Mouse (Mus musculus): ENCODE results near the gene H2-K1. TPM values are rescaled to one million over a fixed set of nuclear protein-coding genes. Genes with fewer than 3 reads are reported as not detected.
"Not testable (repeated sequence)": the region's sequence is repeated elsewhere in the genome, so short reads cannot be mapped to it uniquely, and the experiment has no call there.

H2-K1 gene
- total RNA-seq, 1 experiment = 69.5 TPM

GRCm38 (mm10) chr17:33952879-33953278 is 47.3 kb downstream of the H2-K1 start:
- DNase-seq (ENCODE audit: low read depth, low spot score) = no peak
- H3K9me3 ChIP-seq (ENCODE audit: control insufficient read depth, insufficient read depth, low read depth, low read length) = no peaks in the 10 kb centered on the region
- peak overlapping the region; percentile 25; the same call in 1 of the 2 replicates for H3K27ac ChIP-seq (ENCODE audit: insufficient read depth, low read depth, low read length, poor library complexity, severe bottlenecking)
- peaks cover 44% of the 10 kb centered on the region for H3K36me3 ChIP-seq (ENCODE audit: control insufficient read depth, insufficient read depth, low read length, poor library complexity, severe bottlenecking)
- in situ Hi-C loops (cut with MboI; ENCODE audit: low sequenced_read_pairs in 2 of 2, unreplicated experiment in 2 of 2) = no loop called here
- H3K9ac ChIP-seq (ENCODE audit: insufficient read depth, low read depth, low read length, poor library complexity, severe bottlenecking) = peak overlapping the region; percentile 98; the same call in 1 of the 2 replicates
- TF ChIP-seq MAFK (IDR thresholded peaks at IDR 0.05; ENCODE audit: insufficient read depth, low read depth, low read length) = no peak
- TF ChIP-seq ZNF384 (IDR thresholded peaks at IDR 0.05; ENCODE audit: low read depth, low read length) = no peak
- TF ChIP-seq CHD2 (IDR thresholded peaks at IDR 0.05; ENCODE audit: low read depth, low read length) = no peak
- TF ChIP-seq HCFC1 (IDR thresholded peaks at IDR 0.05; ENCODE audit: borderline replicate concordance, insufficient read depth, low read length) = no peak
- no peak for TF ChIP-seq ZC3H11A (IDR thresholded peaks at IDR 0.05; ENCODE audit: borderline replicate concordance, low read depth, low read length)
- peaks cover 0 to 10% of the 10 kb centered on the region in 2 experiments; a peak in 1 of 4 replicates for H3K4me1 ChIP-seq (ENCODE audit: control insufficient read depth in 2 of 2, insufficient read depth in 2 of 2, low read length in 2 of 2, poor library complexity in 1 of 2)
- peak overlapping the region; percentile 90 to 96; a peak in 3 of 4 replicates for H3K4me3 ChIP-seq (ENCODE audit: insufficient read depth in 1 of 2, low read depth in 1 of 2, low read length in 2 of 2, poor library complexity in 1 of 2, severe bottlenecking in 1 of 2)

GRCm38 (mm10) chr17:33952015-33952414 is 48.1 kb downstream of the H2-K1 start:
- H3K9me3 ChIP-seq (ENCODE audit: control insufficient read depth, insufficient read depth, low read depth, low read length); DNase-seq (ENCODE audit: low read depth, low spot score); in situ Hi-C loops (cut with MboI; ENCODE audit: low sequenced_read_pairs in 2 of 2, unreplicated experiment in 2 of 2): not testable (repeated sequence)
- H3K4me1 ChIP-seq (ENCODE audit: control insufficient read depth in 2 of 2, insufficient read depth in 2 of 2, low read length in 2 of 2, poor library complexity in 1 of 2) = peaks cover 0 to 10% of the 10 kb centered on the region in 2 experiments; a peak in 1 of 4 replicates
- peaks cover 50% of the 10 kb centered on the region for H3K36me3 ChIP-seq (ENCODE audit: control insufficient read depth, insufficient read depth, low read length, poor library complexity, severe bottlenecking)
- H3K27ac ChIP-seq (ENCODE audit: insufficient read depth, low read depth, low read length, poor library complexity, severe bottlenecking) = peak overlapping the region; percentile 25; the same call in 1 of the 2 replicates
- H3K9ac ChIP-seq (ENCODE audit: insufficient read depth, low read depth, low read length, poor library complexity, severe bottlenecking) = peak overlapping the region; percentile 38; the same call in 1 of the 2 replicates
- peak overlapping the region; percentile 35 to 96 for H3K4me3 ChIP-seq (ENCODE audit: insufficient read depth in 1 of 2, low read depth in 1 of 2, low read length in 2 of 2, poor library complexity in 1 of 2, severe bottlenecking in 1 of 2)

GRCm38 (mm10) chr17:33951021-33951946 is 48.9 kb downstream of the H2-K1 start, which contains the start of gene B3galt4:
TSS of gene B3galt4 (minus strand) at chr17:33951488.
- in situ Hi-C loops (cut with MboI; ENCODE audit: low sequenced_read_pairs in 2 of 2, unreplicated experiment in 2 of 2) = no loop called here
- H3K4me1 ChIP-seq (ENCODE audit: control insufficient read depth in 2 of 2, insufficient read depth in 2 of 2, low read length in 2 of 2, poor library complexity in 1 of 2) = peaks cover 0 to 10% of the 10 kb centered on the region in 2 experiments; a peak in 1 of 4 replicates

GRCm38 (mm10) chr17:33950131-33950625 is 50.0 kb downstream of the H2-K1 start:
- Histone ChIP-seq H3K4me1 (ENCODE audit: control insufficient read depth in 2 of 2, insufficient read depth in 2 of 2, low read length in 2 of 2, poor library complexity in 1 of 2) (peaks cover 0 to 10% of the 10 kb centered on the region in 2 experiments; a peak in 1 of 4 replicates), H3K9me3 (ENCODE audit: control insufficient read depth, insufficient read depth, low read depth, low read length) (no peaks in the 10 kb centered on the region), H3K27ac (ENCODE audit: insufficient read depth, low read depth, low read length, poor library complexity, severe bottlenecking) (no peak overlapping the region), H3K9ac (ENCODE audit: insufficient read depth, low read depth, low read length, poor library complexity, severe bottlenecking) (peak overlapping the region; percentile 76; the same call in 1 of the 2 replicates), H3K4me3 (ENCODE audit: insufficient read depth in 1 of 2, low read depth in 1 of 2, low read length in 2 of 2, poor library complexity in 1 of 2, severe bottlenecking in 1 of 2) (peak overlapping the region in 1 of 2 experiments; percentile 63; a peak in 1 of 4 replicates), H3K36me3 (ENCODE audit: control insufficient read depth, insufficient read depth, low read length, poor library complexity, severe bottlenecking) (peaks cover 57% of the 10 kb centered on the region)
- in situ Hi-C loops (cut with MboI; ENCODE audit: low sequenced_read_pairs in 2 of 2, unreplicated experiment in 2 of 2) = no loop called here
- no peak for DNase-seq (ENCODE audit: low read depth, low spot score)
- TF ChIP-seq CHD2 (IDR thresholded peaks at IDR 0.05; ENCODE audit: low read depth, low read length) (no peak), ZC3H11A (IDR thresholded peaks at IDR 0.05; ENCODE audit: borderline replicate concordance, low read depth, low read length) (no peak), MAFK (IDR thresholded peaks at IDR 0.05; ENCODE audit: insufficient read depth, low read depth, low read length) (no peak)

More at GRCm38 (mm10) chr17:33951021-33951946, 48.9 kb downstream of the H2-K1 start, which contains the start of gene B3galt4:
- TF ChIP-seq CHD2 (IDR thresholded peaks at IDR 0.05; ENCODE audit: low read depth, low read length) (peak; percentile 16; the same call in 1 of the 2 replicates), HCFC1 (IDR thresholded peaks at IDR 0.05; ENCODE audit: borderline replicate concordance, insufficient read depth, low read length) (peak; percentile 56; the same call in 1 of the 2 replicates), ZC3H11A (IDR thresholded peaks at IDR 0.05; ENCODE audit: borderline replicate concordance, low read depth, low read length) (no peak)
- H3K9ac ChIP-seq (ENCODE audit: insufficient read depth, low read depth, low read length, poor library complexity, severe bottlenecking) = peak within 1 kb of the TSS; percentile 76
- peak; percentile 77 for DNase-seq (ENCODE audit: low read depth, low spot score)
- H3K36me3 ChIP-seq (ENCODE audit: control insufficient read depth, insufficient read depth, low read length, poor library complexity, severe bottlenecking) = peaks cover 55% of the 10 kb centered on the region
- peak within 1 kb of the TSS; percentile 35 to 96 for H3K4me3 ChIP-seq (ENCODE audit: insufficient read depth in 1 of 2, low read depth in 1 of 2, low read length in 2 of 2, poor library complexity in 1 of 2, severe bottlenecking in 1 of 2)
- H3K9me3 ChIP-seq (ENCODE audit: control insufficient read depth, insufficient read depth, low read depth, low read length) = no peaks in the 10 kb centered on the region
- peak within 1 kb of the TSS; percentile 74 for H3K27ac ChIP-seq (ENCODE audit: insufficient read depth, low read depth, low read length, poor library complexity, severe bottlenecking)

Data from ES-E14 (cell line).